Mouse (Mus musculus): ENCODE measurements around the gene Gm19402.

- TF ChIP-seq CTCF (IDR thresholded peaks at IDR 0.05; ENCODE audit: control insufficient read depth, insufficient read depth, low read length) (peak; percentile 66), POLR2A (IDR thresholded peaks at IDR 0.05; ENCODE audit: borderline replicate concordance, control insufficient read depth, low read depth, low read length) (no peak)
Measured at GRCm38 (mm10) chr10:77729241-77729640, 38.7 kb upstream of the Gm19402 start.

Data from bone marrow, adult 2 months (tissue).